In the genomic region with DNA sequence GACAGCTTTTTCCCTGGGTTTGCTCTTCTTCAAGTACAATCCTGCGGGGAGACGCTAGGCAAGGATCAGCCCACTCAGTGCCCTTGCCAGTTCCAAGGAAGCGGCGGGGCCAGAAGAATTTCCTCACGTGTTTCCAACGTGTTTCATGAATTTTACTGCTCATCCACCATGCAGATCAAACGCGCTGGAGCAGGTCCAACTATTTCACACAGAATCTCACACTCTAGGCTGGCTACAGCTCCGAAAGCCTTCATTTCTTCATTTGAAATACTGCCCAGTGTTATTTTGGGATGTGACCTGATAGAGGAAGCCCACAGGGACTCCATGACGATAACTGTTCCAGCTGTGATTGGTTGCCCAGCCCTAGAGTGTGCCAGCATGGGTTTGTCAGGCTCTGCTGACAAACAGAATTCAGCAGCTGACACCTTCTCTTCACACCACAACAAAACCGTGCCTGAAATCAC, we compare ENCODE assay signal across 7 mouse cellular contexts. TPM values are rescaled to one million over a fixed set of nuclear protein-coding genes. Genes with fewer than 3 reads are reported as not detected.
DNase-seq lines count a peak whose midpoint lies in the region; ATAC-seq and TF ChIP-seq lines count a peak whose summit lies in the region.

No protein-coding gene starts in this region.

- no peak overlapping the region for H3K4me3 ChIP-seq in midbrain, postnatal 0 days (ENCODE audit: low read depth, low read length)
- no peak overlapping the region for H3K4me3 ChIP-seq in midbrain, embryonic 10.5 days
- peak overlapping the region; percentile 32 for H3K4me3 ChIP-seq in heart, embryonic 16.5 days (ENCODE audit: low read length)
- no peak overlapping the region for H3K4me3 ChIP-seq in left cerebral cortex, adult 2 months

- TF ChIP-seq CTCF in midbrain, postnatal 0 days (IDR thresholded peaks at IDR 0.05) = no peak
- TF ChIP-seq CTCF in left cerebral cortex, adult 2 months (IDR thresholded peaks at IDR 0.05) = no peak

- no peaks in the 10 kb centered on the region for H3K4me1 ChIP-seq in midbrain, postnatal 0 days (ENCODE audit: insufficient read depth, low read length)
- no peaks in the 10 kb centered on the region for H3K4me1 ChIP-seq in midbrain, embryonic 10.5 days
- H3K4me1 ChIP-seq in heart, embryonic 16.5 days (ENCODE audit: control insufficient read depth, insufficient read depth, low read length) = peaks cover 49% of the 10 kb centered on the region

- intact Hi-C loops in left cerebral cortex, adult 2 months (cut with DNase I) = no loop called here

- H3K27ac ChIP-seq in midbrain, postnatal 0 days (ENCODE audit: low read depth, low read length) = no peak overlapping the region
- H3K27ac ChIP-seq in midbrain, embryonic 10.5 days (replicated peaks) = no peak overlapping the region
- peak overlapping the region; percentile 81 for H3K27ac ChIP-seq in heart, embryonic 16.5 days (ENCODE audit: low read length)
- H3K27ac ChIP-seq in left cerebral cortex, adult 2 months = no peak overlapping the region

- WGBS in midbrain, postnatal 0 days = 74% methylated on average over 11 of the region's 11 CpGs
- 94% methylated on average over 11 of the region's 11 CpGs for WGBS in midbrain, embryonic 10.5 days
- WGBS in heart, embryonic 16.5 days = 22% methylated on average over 11 of the region's 11 CpGs

- DNase-seq in midbrain, postnatal 0 days (ENCODE audit: low spot score) = peak; percentile 42
- DNase-seq in midbrain, embryonic 10.5 days (ENCODE audit: low spot score) = no peak
- DNase-seq in left cerebral cortex, adult 2 months (ENCODE audit: extremely low spot score in 1 of 2, low spot score in 2 of 2) = peak; percentile 27 to 29
- peak; percentile 54 for DNase-seq in right cerebral cortex, adult 18-20 months
- no peak for DNase-seq in thymus, postnatal 36 days

- no peak overlapping the region for H3K4me2 ChIP-seq in midbrain, postnatal 0 days (ENCODE audit: low read depth, low read length, poor library complexity, severe bottlenecking)
- peak overlapping the region; percentile 64 for H3K4me2 ChIP-seq in heart, embryonic 16.5 days (ENCODE audit: low read depth, low read length)

- no peaks in the 10 kb centered on the region for H3K9me3 ChIP-seq in midbrain, postnatal 0 days (ENCODE audit: low read length)
- H3K9me3 ChIP-seq in midbrain, embryonic 10.5 days (replicated peaks) = no peaks in the 10 kb centered on the region
- no peaks in the 10 kb centered on the region for H3K9me3 ChIP-seq in heart, embryonic 16.5 days (replicated peaks; ENCODE audit: control insufficient read depth, low read length)

- H3K27me3 ChIP-seq in midbrain, postnatal 0 days (ENCODE audit: insufficient read depth, low read length) = no peaks in the 10 kb centered on the region
- H3K27me3 ChIP-seq in midbrain, embryonic 10.5 days (ENCODE audit: low read depth, poor library complexity, severe bottlenecking) = no peaks in the 10 kb centered on the region
- no peaks in the 10 kb centered on the region for H3K27me3 ChIP-seq in heart, embryonic 16.5 days (ENCODE audit: control insufficient read depth, insufficient read depth, low read length)

- H3K36me3 ChIP-seq in midbrain, postnatal 0 days (ENCODE audit: insufficient read depth, low read length) = peaks cover 14% of the 10 kb centered on the region
- peaks cover 94% of the 10 kb centered on the region for H3K36me3 ChIP-seq in midbrain, embryonic 10.5 days
- peaks cover 9% of the 10 kb centered on the region for H3K36me3 ChIP-seq in heart, embryonic 16.5 days (ENCODE audit: control insufficient read depth, insufficient read depth)

- H3K9ac ChIP-seq in midbrain, postnatal 0 days (replicated peaks; ENCODE audit: low read length, poor library complexity, severe bottlenecking) = no peak overlapping the region
- peak overlapping the region; percentile 65 for H3K9ac ChIP-seq in heart, embryonic 16.5 days (ENCODE audit: low read length)

- no peak for ATAC-seq in midbrain, postnatal 0 days (ENCODE audit: low FRiP score)
- 0 out of 2 replicates have a peak, but pooled peaks have one; percentile 9 for ATAC-seq in common myeloid progenitor, adult 5-6 weeks (replicated peaks; ENCODE audit: low read depth, poor library complexity, severe bottlenecking)
- peak; percentile 98 for ATAC-seq in heart, embryonic 16.5 days (replicated peaks; ENCODE audit: extremely low read depth, insufficient read depth, low FRiP score)

RNA-seq across cellular contexts. Expression of a gene that starts 28.5 kb away (rescaled TPM):
- total RNA-seq in midbrain, postnatal 0 days (2014; rRNA removed) = 8.9 and 15.9 TPM in 2 replicates
- 13.5 and 14.8 TPM in 2 replicates for polyA plus RNA-seq in midbrain, postnatal 0 days (2015; fragmentation: Nextera tagmentation; extraction: Ambion mirVana)
- 18.7 and 19.5 TPM in 2 replicates for polyA plus RNA-seq in midbrain, embryonic 10.5 days (2016; fragmentation: Nextera tagmentation; extraction: Ambion mirVana)
- total RNA-seq in common myeloid progenitor, adult 5-6 weeks (2017) = 7.7 and 11.4 TPM in 2 replicates
- polyA plus RNA-seq in heart, embryonic 16.5 days (2015; fragmentation: Nextera tagmentation; extraction: Ambion mirVana) = 13.9 and 16.7 TPM in 2 replicates
- 1 to 10 TPM; 7.9 to 8.1 TPM for total RNA-seq in left cerebral cortex, adult 2 months (2021)

RNA-seq across cellular contexts. Expression of a gene that starts 51.0 kb away (rescaled TPM):
- 19.2 and 26.7 TPM in 2 replicates for total RNA-seq in midbrain, postnatal 0 days (2014; rRNA removed)
- 5.9 and 7.3 TPM in 2 replicates for polyA plus RNA-seq in midbrain, postnatal 0 days (2015; fragmentation: Nextera tagmentation; extraction: Ambion mirVana)
- polyA plus RNA-seq in midbrain, embryonic 10.5 days (2016; fragmentation: Nextera tagmentation; extraction: Ambion mirVana) = 3.0 and 3.1 TPM in 2 replicates
- total RNA-seq in common myeloid progenitor, adult 5-6 weeks (2017) = 13.6 and 14.5 TPM in 2 replicates
- 1.8 and 2.2 TPM in 2 replicates for polyA plus RNA-seq in heart, embryonic 16.5 days (2015; fragmentation: Nextera tagmentation; extraction: Ambion mirVana)
- total RNA-seq in left cerebral cortex, adult 2 months (2021) = 10 to 100 TPM; 33.2 to 36.8 TPM

RNA-seq across cellular contexts. Expression of a gene that starts 55.6 kb away (rescaled TPM):
- 59.1 and 66.2 TPM in 2 replicates for total RNA-seq in midbrain, postnatal 0 days (2014; rRNA removed)
- polyA plus RNA-seq in midbrain, postnatal 0 days (2015; fragmentation: Nextera tagmentation; extraction: Ambion mirVana) = 16.7 and 19.5 TPM in 2 replicates
- 32.7 and 34.5 TPM in 2 replicates for polyA plus RNA-seq in midbrain, embryonic 10.5 days (2016; fragmentation: Nextera tagmentation; extraction: Ambion mirVana)
- 41.5 and 67.0 TPM in 2 replicates for total RNA-seq in common myeloid progenitor, adult 5-6 weeks (2017)
- 18.8 and 20.0 TPM in 2 replicates for polyA plus RNA-seq in heart, embryonic 16.5 days (2015; fragmentation: Nextera tagmentation; extraction: Ambion mirVana)
- total RNA-seq in left cerebral cortex, adult 2 months (2021) = 10 to 100 TPM; 90.9 to 98.6 TPM

Comparison
In these comparisons a context has a peak if more than half of its experiments do, and no peak if none do; other contexts are left out.
1. DNase-seq: peak in midbrain, postnatal 0 days (single experiment), left cerebral cortex, adult 2 months (2 of 2) and right cerebral cortex, adult 18-20 months (single experiment); none in midbrain, embryonic 10.5 days (single experiment) and thymus, postnatal 36 days (0 of 2).